Mouse (Mus musculus): ENCODE results near the gene Apba2. TPM values are rescaled to one million over a fixed set of nuclear protein-coding genes. Genes with fewer than 3 reads are reported as not detected.

Gene Apba2
- polyA plus RNA-seq, 1 experiment = not detected

- H3K36me3 ChIP-seq (replicated peaks; ENCODE audit: low read length) = no peaks in the 10 kb centered on the region
- no peaks in the 10 kb centered on the region for H3K27me3 ChIP-seq (replicated peaks)
- TF ChIP-seq FLI1 (IDR thresholded peaks at IDR 0.05; ENCODE audit: low read length) (no peak), GATA1 (IDR thresholded peaks at IDR 0.05; ENCODE audit: borderline replicate concordance, low read length) (no peak)
- H3K4me3 ChIP-seq (replicated peaks) = no peak overlapping the region
- H3K9me3 ChIP-seq = peaks cover 35% of the 10 kb centered on the region
- no peaks in the 10 kb centered on the region for H3K4me1 ChIP-seq
Observed at GRCm38 (mm10) chr7:64662506-64662905, 161.0 kb downstream of the Apba2 start.

GRCm38 (mm10) chr7:64663600-64663999, 162.1 kb downstream of the Apba2 start:
- H3K36me3 ChIP-seq (replicated peaks; ENCODE audit: low read length) = no peaks in the 10 kb centered on the region
- H3K9me3 ChIP-seq = peaks cover 38% of the 10 kb centered on the region
- no peaks in the 10 kb centered on the region for H3K4me1 ChIP-seq
- no peak overlapping the region for H3K4me3 ChIP-seq (replicated peaks)
- H3K27me3 ChIP-seq (replicated peaks) = no peaks in the 10 kb centered on the region
- TF ChIP-seq FLI1 (IDR thresholded peaks at IDR 0.05; ENCODE audit: low read length) (no peak), GATA1 (IDR thresholded peaks at IDR 0.05; ENCODE audit: borderline replicate concordance, low read length) (no peak)

GRCm38 (mm10) chr7:64665120-64665519, 163.6 kb downstream of the Apba2 start:
- no peaks in the 10 kb centered on the region for H3K4me1 ChIP-seq
- peak overlapping the region; percentile 70 for H3K4me3 ChIP-seq (replicated peaks)
- no peaks in the 10 kb centered on the region for H3K36me3 ChIP-seq (replicated peaks; ENCODE audit: low read length)
- no peaks in the 10 kb centered on the region for H3K27me3 ChIP-seq (replicated peaks)
- TF ChIP-seq GATA1 (IDR thresholded peaks at IDR 0.05; ENCODE audit: borderline replicate concordance, low read length) (no peak), FLI1 (IDR thresholded peaks at IDR 0.05; ENCODE audit: low read length) (no peak)
- H3K9me3 ChIP-seq = peaks cover 34% of the 10 kb centered on the region

GRCm38 (mm10) chr7:64665716-64666298, 164.3 kb downstream of the Apba2 start:
- TF ChIP-seq GATA1 (IDR thresholded peaks at IDR 0.05; ENCODE audit: borderline replicate concordance, low read length) = no peak
- no peak for TF ChIP-seq FLI1 (IDR thresholded peaks at IDR 0.05; ENCODE audit: low read length)
- Histone ChIP-seq H3K27me3 (replicated peaks) (no peaks in the 10 kb centered on the region), H3K9me3 (peaks cover 34% of the 10 kb centered on the region), H3K4me1 (no peaks in the 10 kb centered on the region), H3K36me3 (replicated peaks; ENCODE audit: low read length) (no peaks in the 10 kb centered on the region), H3K4me3 (replicated peaks) (no peak overlapping the region)

- Histone ChIP-seq H3K4me1 (no peaks in the 10 kb centered on the region), H3K9me3 (peaks cover 44% of the 10 kb centered on the region), H3K4me3 (replicated peaks) (no peak overlapping the region), H3K36me3 (replicated peaks; ENCODE audit: low read length) (no peaks in the 10 kb centered on the region), H3K27me3 (replicated peaks) (no peaks in the 10 kb centered on the region)
- TF ChIP-seq FLI1 (IDR thresholded peaks at IDR 0.05; ENCODE audit: low read length) (no peak), GATA1 (IDR thresholded peaks at IDR 0.05; ENCODE audit: borderline replicate concordance, low read length) (no peak)
Observed at GRCm38 (mm10) chr7:64667959-64668358, 166.5 kb downstream of the Apba2 start.

GRCm38 (mm10) chr7:64679771-64680479, 178.4 kb downstream of the Apba2 start:
- H3K9me3 ChIP-seq = peaks cover 11% of the 10 kb centered on the region
- H3K27me3 ChIP-seq (replicated peaks) = no peaks in the 10 kb centered on the region
- no peak overlapping the region for H3K4me3 ChIP-seq (replicated peaks)
- no peaks in the 10 kb centered on the region for H3K4me1 ChIP-seq
- H3K36me3 ChIP-seq (replicated peaks; ENCODE audit: low read length) = no peaks in the 10 kb centered on the region
- TF ChIP-seq FLI1 (IDR thresholded peaks at IDR 0.05; ENCODE audit: low read length) = no peak
- no peak for TF ChIP-seq GATA1 (IDR thresholded peaks at IDR 0.05; ENCODE audit: borderline replicate concordance, low read length)

- H3K9me3 ChIP-seq = peaks cover 18% of the 10 kb centered on the region
- H3K36me3 ChIP-seq (replicated peaks; ENCODE audit: low read length) = no peaks in the 10 kb centered on the region
- no peak overlapping the region for H3K4me3 ChIP-seq (replicated peaks)
- H3K4me1 ChIP-seq = no peaks in the 10 kb centered on the region
- TF ChIP-seq GATA1 (IDR thresholded peaks at IDR 0.05; ENCODE audit: borderline replicate concordance, low read length) (no peak), FLI1 (IDR thresholded peaks at IDR 0.05; ENCODE audit: low read length) (no peak)
- H3K27me3 ChIP-seq (replicated peaks) = no peaks in the 10 kb centered on the region
Observed at GRCm38 (mm10) chr7:64684893-64685292, 183.4 kb downstream of the Apba2 start.

GRCm38 (mm10) chr7:64688115-64688817, 186.8 kb downstream of the Apba2 start:
- H3K4me1 ChIP-seq = no peaks in the 10 kb centered on the region
- TF ChIP-seq FLI1 (IDR thresholded peaks at IDR 0.05; ENCODE audit: low read length) = no peak
- TF ChIP-seq GATA1 (IDR thresholded peaks at IDR 0.05; ENCODE audit: borderline replicate concordance, low read length) = no peak

GRCm38 (mm10) chr7:64691831-64692230, 190.3 kb downstream of the Apba2 start:
- no peaks in the 10 kb centered on the region for H3K4me1 ChIP-seq
- H3K36me3 ChIP-seq (replicated peaks; ENCODE audit: low read length) = no peaks in the 10 kb centered on the region
- H3K9me3 ChIP-seq = peaks cover 28% of the 10 kb centered on the region
- no peak overlapping the region for H3K4me3 ChIP-seq (replicated peaks)
- no peaks in the 10 kb centered on the region for H3K27me3 ChIP-seq (replicated peaks)
- TF ChIP-seq FLI1 (IDR thresholded peaks at IDR 0.05; ENCODE audit: low read length) (no peak), GATA1 (IDR thresholded peaks at IDR 0.05; ENCODE audit: borderline replicate concordance, low read length) (no peak)

More at GRCm38 (mm10) chr7:64688115-64688817, 186.8 kb downstream of the Apba2 start:
- no peaks in the 10 kb centered on the region for H3K27me3 ChIP-seq (replicated peaks)
- H3K4me3 ChIP-seq (replicated peaks) = no peak overlapping the region
- peaks cover 12% of the 10 kb centered on the region for H3K9me3 ChIP-seq
- no peaks in the 10 kb centered on the region for H3K36me3 ChIP-seq (replicated peaks; ENCODE audit: low read length)

- H3K4me1 ChIP-seq = no peaks in the 10 kb centered on the region
- H3K36me3 ChIP-seq (replicated peaks; ENCODE audit: low read length) = no peaks in the 10 kb centered on the region
- peak overlapping the region; percentile 56 for H3K4me3 ChIP-seq (replicated peaks)
- H3K9me3 ChIP-seq = peaks cover 32% of the 10 kb centered on the region
- no peak for TF ChIP-seq GATA1 (IDR thresholded peaks at IDR 0.05; ENCODE audit: borderline replicate concordance, low read length)
- TF ChIP-seq FLI1 (IDR thresholded peaks at IDR 0.05; ENCODE audit: low read length) = no peak
- H3K27me3 ChIP-seq (replicated peaks) = no peaks in the 10 kb centered on the region
Observed at GRCm38 (mm10) chr7:64694937-64695336, 193.4 kb downstream of the Apba2 start.
